Mouse (Mus musculus) CH12F3 (cell line): ENCODE results near the gene Olfr1174-ps.

Experiments used
- in situ Hi-C: fragments of 300-500 bp; cut with MboI; formaldehyde crosslinking; loops from 2 replicates; pipeline ENCODE4 v1.14.3; 2020; ENCODE audit warnings: low sequenced_read_pairs

The Olfr1174-ps gene

DNA sequence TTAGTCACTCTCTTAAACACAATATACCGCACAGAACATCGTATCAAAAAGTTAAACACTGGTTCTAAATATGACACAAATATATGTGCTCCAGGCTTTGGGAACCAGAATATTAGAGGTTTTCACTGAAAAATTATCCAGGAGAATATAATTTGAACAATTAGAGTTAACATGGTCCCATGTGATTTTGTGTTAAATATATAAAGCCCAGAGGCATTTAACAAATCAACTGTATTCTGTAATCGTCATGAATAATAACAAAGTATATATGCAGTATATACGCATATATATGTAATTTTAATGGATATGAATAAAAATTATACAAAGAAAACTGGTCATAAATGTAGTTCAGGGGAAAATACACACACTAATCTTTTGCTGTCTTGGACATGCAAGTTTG lies at the start of gene Olfr1174-ps:
Gene Olfr1174-ps, minus strand, starts transcription at position 101 of the 400 bp plus-strand sequence.
- in situ Hi-C loops, result no loop called here

DNA sequence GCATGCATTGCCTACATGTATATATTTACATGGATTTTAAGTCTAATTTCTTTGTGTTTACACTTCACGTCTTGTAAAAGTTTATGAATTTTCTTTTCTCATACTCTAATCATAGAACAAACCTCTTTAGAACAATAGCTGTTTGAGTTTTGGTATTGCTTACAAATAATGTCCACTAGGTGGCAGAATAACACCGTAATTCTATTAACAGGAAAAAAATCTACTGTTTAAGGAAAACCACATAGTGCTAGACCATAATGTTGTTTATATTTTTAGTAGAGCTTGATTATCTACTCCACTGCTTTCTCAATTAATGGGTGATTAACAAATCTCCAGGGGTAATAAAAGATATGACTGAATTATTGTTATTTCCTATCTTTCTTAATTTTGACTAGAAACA lies 41.4 kb upstream of the Olfr1174-ps start:
- in situ Hi-C loops, result no loop called here

DNA sequence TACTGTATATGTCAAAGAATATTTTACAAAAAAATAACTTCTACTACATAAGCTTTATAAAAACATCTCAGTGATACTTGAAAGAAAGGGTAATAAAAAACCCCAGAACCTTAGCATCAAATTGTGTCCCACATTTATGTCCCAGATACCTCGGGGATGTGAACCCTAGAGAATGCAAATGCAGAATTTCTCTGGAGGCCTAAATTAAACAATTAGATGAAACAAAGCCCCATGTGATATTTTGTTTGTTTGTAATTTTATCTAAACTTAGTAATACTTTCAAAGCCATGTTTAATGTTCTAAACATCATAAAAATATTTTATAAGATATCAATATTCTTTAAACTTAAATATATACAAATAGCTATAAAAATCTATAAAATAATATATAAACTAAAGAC lies 31.5 kb upstream of the Olfr1174-ps start, which contains the start of gene Olfr1177-ps:
Gene Olfr1177-ps, minus strand, starts transcription at position 101 of the 400 bp plus-strand sequence.
- in situ Hi-C loops, result no loop called here

DNA sequence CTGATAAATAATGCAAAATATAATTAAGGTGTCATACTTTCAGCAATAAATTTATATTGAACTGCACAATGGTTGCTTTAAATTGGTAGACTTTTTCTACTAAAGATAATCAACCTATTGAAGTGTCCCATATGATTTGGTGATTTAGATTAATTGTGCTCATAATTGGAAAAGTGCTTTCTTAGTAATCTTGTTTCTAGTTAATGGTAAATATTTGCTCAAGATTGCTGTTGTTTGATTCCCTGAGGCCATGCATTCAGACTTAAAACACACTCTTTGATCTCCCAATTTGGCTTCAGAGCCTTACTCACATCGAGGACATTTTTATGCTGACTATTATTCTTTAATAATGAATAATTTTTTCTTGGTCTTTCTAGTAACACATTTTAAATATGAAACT lies 21.5 kb upstream of the Olfr1174-ps start, which contains the start of gene Olfr1176:
Gene Olfr1176, plus strand, starts transcription at position 301 of the 400 bp plus-strand sequence.
- in situ Hi-C loops, result no loop called here

DNA sequence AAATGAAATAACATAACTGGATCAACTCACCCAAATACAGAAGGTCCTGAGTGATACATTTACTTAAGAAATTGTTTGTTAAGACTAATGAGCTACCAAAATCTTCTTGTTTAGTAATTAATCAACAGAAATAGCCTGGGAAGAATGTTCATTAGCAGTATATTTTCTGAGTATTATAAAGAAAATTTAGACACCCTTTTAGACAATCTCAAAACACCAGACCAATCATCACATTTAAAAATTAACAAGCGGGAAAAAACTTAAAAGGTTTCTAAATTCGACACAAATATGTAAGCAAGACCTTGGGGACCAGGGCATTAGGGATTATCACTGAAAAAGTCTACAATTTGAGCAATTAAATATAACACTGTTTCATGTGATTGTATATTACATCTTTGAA lies 12.2 kb upstream of the Olfr1174-ps start, which contains the start of gene Olfr1175-ps:
Gene Olfr1175-ps, minus strand, starts transcription at position 101 of the 400 bp plus-strand sequence.
- in situ Hi-C loops, result no loop called here

DNA sequence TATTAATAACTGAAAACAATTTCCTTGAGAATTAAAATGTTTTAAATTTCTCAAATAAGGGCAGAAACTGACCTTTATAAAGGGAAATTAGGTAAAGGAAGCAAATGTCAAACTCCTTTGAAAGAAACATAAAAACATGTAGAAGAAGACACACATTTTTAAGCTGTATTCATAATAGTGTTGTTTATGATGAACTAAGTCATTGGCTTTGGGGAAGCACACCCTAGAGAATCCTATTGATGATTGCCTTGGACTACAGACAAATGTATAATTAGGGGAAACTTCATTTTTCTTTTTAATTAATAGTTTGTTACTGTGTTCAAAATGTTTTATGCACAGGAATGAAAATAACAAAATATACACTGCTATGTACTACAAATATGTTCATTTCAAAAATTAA lies 35.2 kb downstream of the Olfr1174-ps start, which contains the start of gene Olfr1173:
Gene Olfr1173, minus strand, starts transcription at position 101 of the 400 bp plus-strand sequence.
- in situ Hi-C loops, result no loop called here
